Mouse (Mus musculus) cortical plate, adult 2 months (tissue): Measurements from ENCODE around the gene Zfp652.

Experiments used
- CTCF ChIP-seq: fragments of 200-500 bp; IDR thresholded peaks from 2 replicates; pipeline ENCODE4 v1.5.1; 2011; ENCODE audit warnings: mild to moderate bottlenecking, control low read depth, low read length; ENCODE audit not compliant: insufficient read depth; ENCODE audit errors: extremely low read depth
- POLR2A ChIP-seq: fragments of 200-500 bp; IDR thresholded peaks from 2 replicates; pipeline ENCODE4 v1.6.1; 2011; ENCODE audit warnings: mild to moderate bottlenecking, low read length, control low read depth; ENCODE audit not compliant: insufficient read depth; ENCODE audit errors: extremely low read depth

DNA sequence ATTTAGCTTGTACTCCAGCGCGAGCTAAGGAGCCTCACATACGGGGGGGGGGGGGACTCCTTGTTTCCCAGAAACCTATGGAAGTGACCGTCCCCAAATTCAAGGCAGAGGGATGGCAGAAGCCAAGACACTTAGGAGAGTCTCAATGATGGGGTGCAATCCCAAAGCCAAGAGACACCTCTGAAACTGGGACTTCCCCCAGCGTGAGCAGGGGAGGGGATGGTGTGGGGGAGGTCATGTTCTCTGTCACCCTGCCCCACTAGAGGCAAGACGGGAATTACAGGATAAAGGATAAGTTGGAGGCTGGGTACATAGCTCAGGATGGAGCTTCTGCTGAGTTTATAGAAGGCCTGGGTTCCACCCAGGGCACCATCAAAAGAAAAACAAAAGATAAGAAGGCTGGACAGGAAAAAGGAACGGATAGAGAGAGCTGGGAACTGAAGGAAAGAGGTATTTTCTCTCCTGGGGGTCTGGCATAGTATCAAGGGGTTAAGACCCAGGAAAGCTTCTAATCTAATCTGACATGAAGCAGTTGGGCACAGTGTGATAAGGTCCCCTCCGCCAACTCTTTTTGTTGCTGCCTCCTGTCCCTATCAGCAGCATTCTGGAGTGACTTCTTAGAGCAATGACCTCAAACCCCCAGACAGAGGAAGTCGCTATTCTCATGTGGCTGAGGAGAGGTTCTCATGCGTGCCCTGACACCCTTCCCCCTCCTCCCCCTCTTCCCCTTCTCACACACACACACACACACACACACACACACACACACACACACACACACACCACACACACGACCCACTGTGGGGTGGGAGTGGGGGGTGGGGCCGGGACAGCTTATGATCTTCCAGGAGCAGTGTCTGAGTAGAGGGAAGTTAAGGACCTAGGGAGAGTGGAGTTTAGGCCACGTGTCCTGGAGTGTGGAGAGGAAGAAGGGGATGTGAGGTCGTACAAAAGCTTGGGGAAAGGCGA is 122.6 kb downstream of the Zfp652 start:
- TF ChIP-seq CTCF (no peak), POLR2A (no peak)
